Mouse (Mus musculus): ENCODE results near the gene Amdhd2.

Amdhd2 gene

GRCm38 (mm10) chr17:24197032-24197824 lies 33.7 kb upstream of the Amdhd2 start:
- no peak for DNase-seq (ENCODE audit: low spot score)

GRCm38 (mm10) chr17:24195349-24195748 lies 31.8 kb upstream of the Amdhd2 start:
- DNase-seq (ENCODE audit: low spot score) = no peak

- no peak for DNase-seq (ENCODE audit: low spot score)
Measured at GRCm38 (mm10) chr17:24193769-24194168, 30.2 kb upstream of the Amdhd2 start.

GRCm38 (mm10) chr17:24193268-24193667 lies 29.7 kb upstream of the Amdhd2 start:
- no peak for DNase-seq (ENCODE audit: low spot score)

GRCm38 (mm10) chr17:24192848-24193247 lies 29.3 kb upstream of the Amdhd2 start:
- no peak for DNase-seq (ENCODE audit: low spot score)

- DNase-seq (ENCODE audit: low spot score) = no peak
Measured at GRCm38 (mm10) chr17:24191481-24191880, 27.9 kb upstream of the Amdhd2 start.

- DNase-seq (ENCODE audit: low spot score) = no peak
Measured at GRCm38 (mm10) chr17:24190934-24191333, 27.4 kb upstream of the Amdhd2 start.

- no peak for DNase-seq (ENCODE audit: low spot score)
Measured at GRCm38 (mm10) chr17:24174259-24174658, 10.7 kb upstream of the Amdhd2 start.

- DNase-seq (ENCODE audit: low spot score) = peak; percentile 67
Measured at GRCm38 (mm10) chr17:24173423-24173822, 9.9 kb upstream of the Amdhd2 start.

GRCm38 (mm10) chr17:24171738-24172137 lies 8.2 kb upstream of the Amdhd2 start:
- DNase-seq (ENCODE audit: low spot score) = no peak

GRCm38 (mm10) chr17:24170729-24171128 lies 7.2 kb upstream of the Amdhd2 start:
- DNase-seq (ENCODE audit: low spot score) = no peak

- no peak for DNase-seq (ENCODE audit: low spot score)
Measured at GRCm38 (mm10) chr17:24170125-24170524, 6.6 kb upstream of the Amdhd2 start.

GRCm38 (mm10) chr17:24169317-24170065 lies 5.9 kb upstream of the Amdhd2 start, which contains the start of gene Atp6v0c:
Gene Atp6v0c (minus strand): TSS chr17:24169702.
- peak; percentile 95 for DNase-seq (ENCODE audit: low spot score)

GRCm38 (mm10) chr17:24168590-24169277 lies 5.2 kb upstream of the Amdhd2 start:
- DNase-seq (ENCODE audit: low spot score) = peak; percentile 58

GRCm38 (mm10) chr17:24167891-24168505 lies 4.4 kb upstream of the Amdhd2 start:
- DNase-seq (ENCODE audit: low spot score) = no peak

GRCm38 (mm10) chr17:24167120-24167519 lies 3.6 kb upstream of the Amdhd2 start:
- DNase-seq (ENCODE audit: low spot score) = no peak

GRCm38 (mm10) chr17:24164566-24165259 lies 1.1 kb upstream of the Amdhd2 start:
- no peak for DNase-seq (ENCODE audit: low spot score)

- DNase-seq (ENCODE audit: low spot score) = peak; percentile 44
Measured at GRCm38 (mm10) chr17:24162584-24163175, 886 bp downstream of the Amdhd2 start.

GRCm38 (mm10) chr17:24161466-24161865 lies 2.1 kb downstream of the Amdhd2 start:
- no peak for DNase-seq (ENCODE audit: low spot score)

- DNase-seq (ENCODE audit: low spot score) = no peak
Measured at GRCm38 (mm10) chr17:24157526-24157925, 6.0 kb downstream of the Amdhd2 start.

- DNase-seq (ENCODE audit: low spot score) = no peak
Measured at GRCm38 (mm10) chr17:24157121-24157520, 6.4 kb downstream of the Amdhd2 start.
